Mouse (Mus musculus) 416B (cell line): ENCODE measurements at regions not wholly inside any gene's neighbourhood (a gene's known extent, or its start where the extent isn't known, plus 50 kb on each side); places are given as distances from the start of the nearest gene placed in this dataset.

Experiments
- DNase-seq: peaks from one replicate; pipeline ENCODE4 v3.0.0; 2011; ENCODE audit warnings: low read depth

DNA sequence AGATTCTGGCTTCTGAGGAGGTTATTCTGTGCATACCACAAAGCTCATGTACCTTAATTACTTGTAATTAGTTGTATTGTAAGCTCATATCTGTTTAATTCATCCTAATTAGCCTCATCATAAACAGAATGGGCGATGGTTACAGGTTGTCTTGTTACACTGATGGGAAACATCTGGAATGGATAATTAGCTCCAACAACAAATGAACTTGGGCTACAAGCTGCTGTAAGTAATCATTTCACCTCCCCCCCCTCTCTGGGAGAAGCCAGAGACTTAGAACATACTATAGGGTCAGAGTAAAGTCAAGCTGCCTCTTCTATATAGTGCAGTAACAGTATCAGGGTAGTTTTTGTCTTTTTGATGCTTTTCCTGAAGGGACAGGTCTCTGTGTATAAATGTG, 234.5 kb upstream of the Jmjd1c start:
- no peak for DNase-seq

DNA sequence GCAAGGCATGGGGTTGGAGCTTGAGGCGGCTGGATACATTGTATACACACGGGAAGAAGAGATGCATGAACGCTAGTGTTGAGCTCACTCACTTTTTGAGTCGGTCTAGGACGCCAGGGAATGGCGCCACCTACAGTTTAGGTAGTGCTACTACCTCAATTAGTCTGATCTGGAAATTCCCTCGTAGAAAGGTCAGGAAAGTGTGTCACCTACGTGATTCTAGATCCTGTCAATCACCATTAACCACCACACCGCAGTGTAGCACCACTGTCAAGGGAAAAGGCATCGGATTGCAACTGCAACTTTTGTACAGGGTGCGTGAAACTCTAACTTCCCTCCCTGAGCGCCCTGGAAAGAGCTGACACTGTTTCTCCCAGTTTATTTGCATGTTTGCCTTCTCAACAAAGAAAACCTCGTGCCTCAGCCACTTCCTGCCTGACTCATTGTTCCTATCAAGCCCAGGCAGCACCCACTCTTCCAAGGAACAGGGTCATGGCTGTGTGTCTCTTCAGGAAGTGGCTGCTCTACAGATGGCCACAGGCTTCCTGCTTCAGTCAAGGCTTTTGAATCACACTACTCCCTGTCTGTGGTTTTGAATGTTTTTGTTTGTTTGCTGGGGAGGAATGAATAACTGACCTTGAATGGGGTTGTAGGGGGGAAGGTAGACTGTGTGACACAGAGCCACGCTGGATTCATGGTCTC, 231.6 kb upstream of the Jmjd1c start:
- DNase-seq, result peak; percentile 100

DNA sequence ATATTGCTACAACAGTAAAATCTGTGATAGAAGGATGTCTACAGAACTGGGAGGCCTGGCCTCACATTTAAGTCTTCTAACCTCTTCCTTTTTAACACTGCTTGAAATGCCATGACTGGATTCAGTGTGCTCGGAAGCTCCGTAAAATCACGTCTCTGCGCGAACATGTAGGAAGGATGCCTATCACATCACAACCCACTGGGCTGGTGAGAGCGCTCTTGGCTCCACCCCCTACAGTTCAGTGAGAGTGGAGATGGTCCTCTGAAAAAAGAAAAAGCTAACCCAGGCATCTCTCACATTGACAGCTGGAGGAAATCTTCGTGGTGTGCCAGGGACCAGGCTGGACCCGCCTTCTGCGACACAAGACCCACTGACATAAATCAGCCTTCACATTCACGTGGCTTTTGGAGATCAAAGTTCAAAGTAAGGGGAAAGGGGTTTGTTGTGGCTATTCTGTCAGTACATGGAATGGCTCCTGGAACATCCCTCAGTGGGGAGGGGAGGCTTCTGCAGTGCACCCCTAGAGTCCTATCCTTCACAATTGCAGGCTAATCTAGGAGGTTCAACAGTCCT, 230.8 kb upstream of the Jmjd1c start:
- DNase-seq, result no peak

DNA sequence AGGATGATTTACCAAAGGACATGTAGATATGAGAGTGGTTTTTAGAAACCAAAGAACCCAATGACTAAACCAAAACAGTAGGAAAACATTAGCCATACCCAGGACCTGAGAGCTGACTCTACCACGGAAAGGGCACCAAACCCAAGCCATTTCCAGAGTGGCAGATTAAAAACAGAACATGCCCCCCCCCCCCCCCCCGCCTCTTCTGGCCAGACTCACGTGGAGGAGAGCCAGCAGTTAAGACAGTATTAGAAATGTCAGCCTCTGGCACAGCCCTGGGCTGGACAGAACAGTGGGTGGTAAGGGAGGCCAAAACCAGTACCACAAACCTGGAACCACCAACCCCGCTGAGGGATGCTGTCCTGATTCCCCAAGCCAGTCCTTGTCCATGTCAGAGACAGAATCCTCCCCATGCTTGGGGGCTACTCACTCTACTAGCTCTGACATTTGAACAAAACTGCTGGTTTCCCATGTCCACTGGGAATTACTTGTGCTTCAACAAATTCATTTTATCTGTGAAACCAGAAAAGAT, 224.7 kb upstream of the Jmjd1c start:
- DNase-seq, result peak; percentile 37

DNA sequence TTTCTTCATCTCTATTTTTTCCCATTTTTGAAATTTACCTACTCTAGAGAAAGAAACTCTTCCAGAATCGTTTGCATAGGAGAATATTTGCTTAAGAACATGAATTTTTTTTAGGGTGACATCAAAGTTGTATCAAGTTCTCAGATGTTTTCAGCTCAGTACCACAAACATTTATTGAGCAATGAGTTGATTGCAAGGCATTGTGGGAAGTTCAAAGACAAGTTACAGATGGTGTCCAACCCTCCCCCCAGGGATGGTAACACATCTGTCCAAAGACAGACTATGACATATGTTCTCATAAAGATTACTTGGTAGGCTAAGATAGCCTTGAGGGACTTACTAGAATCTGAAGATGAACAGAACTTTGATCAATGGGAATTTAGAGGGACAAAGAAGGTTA, 224.3 kb upstream of the Jmjd1c start:
- no peak for DNase-seq

DNA sequence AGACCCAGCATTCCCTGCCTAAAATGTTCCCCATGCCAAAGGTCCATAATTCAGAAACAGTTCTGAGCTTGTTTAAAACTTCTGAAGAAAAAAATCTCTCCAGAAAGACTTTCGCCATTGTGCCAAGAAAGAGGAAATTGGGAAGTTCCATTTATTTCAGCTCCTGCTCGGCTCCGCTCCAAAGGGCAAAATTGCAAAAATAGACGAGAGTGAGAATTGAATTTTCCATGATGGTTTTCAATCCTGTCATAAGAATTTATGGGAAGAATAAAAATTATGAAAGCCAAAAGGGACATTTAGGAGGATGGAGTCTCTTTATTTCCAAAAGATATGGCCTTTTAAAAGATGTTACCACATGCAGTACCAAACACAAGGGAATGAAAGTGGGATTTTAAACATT, 222.5 kb upstream of the Jmjd1c start:
- DNase-seq, result no peak

DNA sequence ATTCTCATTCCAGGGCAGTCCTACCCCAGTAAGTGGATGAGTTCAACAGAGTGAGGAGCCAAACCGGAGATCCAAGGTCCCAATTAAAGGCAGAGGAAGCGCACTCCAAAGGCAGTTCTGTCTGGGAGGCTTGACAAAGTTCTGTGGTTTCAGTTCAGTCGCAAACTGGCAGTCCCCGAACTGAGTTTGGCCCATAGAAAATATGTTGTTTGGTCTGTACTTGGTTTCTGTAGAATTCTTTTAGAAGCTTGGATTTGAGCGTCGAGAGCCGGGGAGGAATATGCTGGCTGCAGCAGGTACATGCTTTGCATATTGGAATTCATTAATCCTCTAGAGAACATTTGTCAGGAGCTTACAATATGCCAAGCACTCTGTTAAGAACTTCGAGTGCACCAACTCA, 216.9 kb upstream of the Jmjd1c start:
- no peak for DNase-seq

DNA sequence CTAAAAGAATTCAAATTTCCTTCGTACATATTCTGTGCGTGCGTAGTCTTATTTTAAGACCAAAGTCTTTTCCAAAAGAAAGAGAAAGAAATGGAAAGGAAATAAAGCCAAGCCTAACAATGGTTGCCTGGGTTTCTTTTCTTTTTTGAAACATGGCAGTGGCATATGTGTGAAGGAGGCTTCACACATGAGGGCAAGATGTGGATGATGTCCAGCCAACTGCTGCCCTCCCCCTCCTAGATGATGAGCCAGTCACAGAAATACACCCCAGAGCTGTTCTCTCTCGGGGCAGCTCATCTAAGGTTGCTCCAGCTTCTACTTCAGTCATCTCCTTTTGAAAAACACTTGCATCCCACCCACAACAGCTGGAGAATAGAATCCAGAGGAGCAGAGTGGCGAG, 213.1 kb upstream of the Jmjd1c start:
- no peak for DNase-seq

DNA sequence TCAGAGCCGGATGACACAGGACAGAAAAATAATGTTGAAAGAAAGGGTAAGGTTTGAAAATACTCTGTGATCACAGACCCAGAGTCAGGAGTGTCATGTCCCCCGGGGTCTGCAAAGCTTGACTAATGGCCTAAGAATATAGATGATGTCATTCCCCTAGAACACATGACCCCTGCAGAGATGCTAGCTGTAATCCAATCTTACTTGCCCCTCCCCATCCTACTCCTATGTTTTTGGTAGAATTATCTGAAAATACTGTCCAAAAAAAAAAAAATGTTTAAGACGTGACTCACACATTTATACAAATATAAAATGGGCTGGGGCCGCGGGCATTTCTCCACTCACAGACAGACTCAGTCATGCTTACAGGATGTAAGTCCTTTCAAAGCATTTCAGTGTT, 210.3 kb upstream of the Jmjd1c start:
- DNase-seq, result no peak

DNA sequence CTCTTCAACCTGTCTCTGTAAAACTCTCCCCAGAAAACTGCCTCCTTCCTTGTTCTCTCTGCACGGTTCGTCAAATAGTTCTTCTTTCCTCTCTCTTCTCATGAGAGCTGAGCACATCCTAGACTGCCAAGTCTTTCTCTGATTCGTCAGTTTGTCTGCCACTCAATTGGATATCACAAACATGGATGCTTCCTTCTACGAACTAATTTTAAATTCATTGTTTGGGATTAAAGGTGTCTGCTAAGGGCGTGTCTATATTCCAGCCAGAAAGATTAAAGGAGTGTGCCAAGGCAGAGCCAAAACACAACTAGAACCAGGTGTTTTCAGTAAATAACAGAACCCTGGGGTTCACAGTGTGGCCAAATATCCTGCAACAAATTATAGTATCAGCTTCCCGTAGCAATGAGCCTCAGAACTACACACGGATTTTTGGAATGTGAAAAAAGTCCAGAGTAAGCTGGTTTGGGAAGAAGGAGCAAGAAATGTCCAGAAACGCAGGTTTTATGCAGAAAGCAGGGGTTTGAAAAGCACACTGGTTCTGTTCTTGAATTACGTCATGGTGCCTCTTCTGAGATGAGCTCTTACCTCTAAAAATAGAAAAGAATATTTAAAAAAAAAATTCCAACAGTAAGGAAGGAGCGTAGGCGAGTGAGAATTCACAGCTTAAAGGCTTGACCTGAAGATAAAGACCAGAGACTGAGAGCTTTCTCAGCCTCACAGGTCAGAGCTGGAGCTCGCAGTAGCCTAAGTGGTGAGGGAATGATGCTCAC, 206.0 kb upstream of the Jmjd1c start:
- DNase-seq, result no peak

DNA sequence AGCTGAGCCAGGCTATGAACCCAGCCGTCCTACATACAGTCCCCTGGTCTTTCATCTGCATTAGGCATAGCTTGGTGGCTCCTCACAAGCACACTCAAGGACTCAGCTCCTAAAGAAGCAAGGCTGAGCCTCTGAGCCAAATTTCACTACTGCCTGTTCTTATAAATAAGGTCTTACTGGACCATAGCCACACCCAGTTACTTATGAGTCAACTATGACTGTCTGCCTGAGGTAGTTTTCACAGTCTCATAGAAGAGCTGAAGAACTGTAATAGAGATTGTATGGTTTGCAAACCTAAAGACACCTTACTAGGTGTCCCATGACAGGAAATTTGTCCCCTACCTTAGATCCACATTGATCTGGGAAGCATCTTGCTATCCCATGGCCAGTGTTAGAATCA, 204.1 kb upstream of the Jmjd1c start:
- DNase-seq, result peak; percentile 21

DNA sequence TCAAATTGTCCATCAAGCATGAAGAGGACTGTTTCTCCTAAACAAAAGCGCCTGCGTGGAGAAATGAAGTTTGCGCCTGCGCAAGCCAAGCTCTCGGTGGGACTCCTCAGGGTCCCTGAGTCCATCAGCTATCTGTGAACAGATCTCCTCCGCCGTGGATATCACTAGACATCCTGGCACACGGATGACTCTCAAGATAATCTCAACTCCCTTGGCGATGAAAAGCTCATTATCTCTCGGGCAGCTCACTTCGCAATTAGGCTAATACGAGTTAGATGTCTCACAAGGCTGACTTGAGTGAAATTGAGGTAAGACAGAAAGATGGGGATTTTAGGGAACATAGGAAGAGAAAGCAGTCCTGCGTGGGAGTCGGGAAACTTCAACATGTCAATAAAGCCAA, 202.1 kb upstream of the Jmjd1c start:
- DNase-seq, result no peak

DNA sequence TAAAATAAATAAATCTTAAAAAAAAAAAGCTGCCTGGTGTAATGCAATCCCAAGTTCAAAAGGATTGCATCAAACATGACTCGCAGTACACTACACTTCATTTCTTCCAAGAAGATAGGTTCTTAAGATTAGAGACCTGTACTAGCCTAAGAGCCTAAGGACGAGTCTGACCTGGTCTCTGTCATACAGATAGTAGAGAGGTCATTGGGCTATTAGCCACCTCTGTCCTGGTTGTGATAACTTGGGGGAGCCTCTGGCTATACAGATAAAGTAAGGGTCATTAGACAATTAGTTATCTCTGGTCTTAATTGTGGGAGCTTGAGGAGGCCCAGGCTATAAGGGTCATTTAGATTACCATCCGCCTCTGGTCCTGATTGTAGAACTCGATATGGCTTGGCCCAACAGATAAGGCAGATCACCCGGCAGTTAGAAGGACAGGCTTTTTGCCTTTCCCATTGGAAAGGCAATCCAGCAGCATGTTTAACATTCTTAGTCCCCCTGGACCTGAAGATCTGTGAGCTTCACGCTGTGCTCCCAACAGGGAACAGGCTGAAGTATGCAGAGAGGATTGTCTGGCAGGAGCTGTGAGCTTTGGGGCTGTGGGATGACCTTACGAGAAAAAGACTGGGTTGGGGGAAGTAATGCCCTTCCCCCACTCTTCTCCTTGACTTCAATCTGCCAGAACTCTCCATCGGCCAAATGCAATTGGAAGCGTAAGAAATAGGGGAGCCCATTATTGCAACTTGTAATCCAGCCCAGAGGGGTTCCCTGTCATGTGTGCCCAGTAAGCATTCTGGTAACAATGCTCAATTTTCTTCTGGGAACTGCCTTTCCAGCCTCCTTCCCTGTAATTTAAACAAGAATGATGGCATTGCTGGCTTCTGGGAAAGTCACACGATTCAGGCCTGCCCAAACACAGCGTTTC, 199.0 kb upstream of the Jmjd1c start:
- DNase-seq, result no peak

DNA sequence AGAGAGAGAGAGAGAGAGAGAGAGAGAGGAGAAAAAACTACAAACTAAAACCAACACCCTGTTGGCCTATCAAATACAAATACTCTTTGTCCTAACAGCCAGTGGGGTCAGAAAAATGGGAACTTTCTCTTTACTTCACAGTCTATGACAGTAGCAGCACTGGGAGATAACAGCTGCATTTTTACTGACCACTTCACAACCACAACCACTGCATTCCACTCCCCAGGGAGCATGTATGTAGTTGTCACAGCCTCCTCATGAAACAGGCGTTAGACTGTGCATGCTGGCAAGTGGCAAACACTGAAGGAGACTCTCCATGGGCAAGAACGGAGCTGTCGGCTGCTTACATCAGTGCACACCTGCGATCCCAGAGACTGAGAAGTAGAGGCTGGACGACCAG, 196.2 kb upstream of the Jmjd1c start:
- no peak for DNase-seq

DNA sequence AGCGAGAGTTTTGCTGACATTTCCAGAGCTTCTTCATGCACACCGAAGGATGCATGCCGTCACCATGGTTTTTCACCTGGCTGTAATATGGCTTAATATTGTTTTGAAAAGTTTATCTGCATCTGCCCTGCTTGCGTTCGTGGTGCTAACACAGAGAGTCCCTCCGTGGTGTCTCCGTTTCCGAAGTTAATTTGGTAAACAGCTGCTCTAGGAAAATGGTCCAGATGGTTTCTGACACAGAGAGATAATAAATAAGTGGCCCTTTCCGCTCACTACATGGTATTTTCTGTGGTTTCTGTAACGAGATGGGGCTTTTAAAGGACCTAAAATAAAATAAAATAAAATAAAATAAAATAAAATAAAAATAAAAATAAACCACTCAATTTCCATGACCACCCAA, 195.1 kb upstream of the Jmjd1c start:
- no peak for DNase-seq

DNA sequence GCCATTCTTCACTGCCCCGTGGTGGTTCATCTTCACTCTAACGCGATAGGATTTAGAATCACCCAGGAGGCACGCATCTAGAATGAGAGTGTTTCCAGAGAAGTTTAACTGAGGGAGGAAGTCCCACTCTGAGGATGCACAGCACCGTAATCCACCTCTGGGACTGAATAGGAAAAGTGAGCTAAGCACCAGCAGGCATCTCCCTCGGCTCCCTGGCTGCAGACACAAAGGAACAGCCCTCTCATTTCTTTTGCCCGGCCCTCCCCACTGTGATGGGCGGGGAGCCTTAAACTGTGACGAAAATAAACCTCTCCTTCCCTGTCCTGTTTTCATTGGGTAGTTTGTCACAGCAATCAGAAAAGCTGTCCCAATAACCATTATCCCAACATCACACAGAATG, 194.1 kb upstream of the Jmjd1c start:
- no peak for DNase-seq

DNA sequence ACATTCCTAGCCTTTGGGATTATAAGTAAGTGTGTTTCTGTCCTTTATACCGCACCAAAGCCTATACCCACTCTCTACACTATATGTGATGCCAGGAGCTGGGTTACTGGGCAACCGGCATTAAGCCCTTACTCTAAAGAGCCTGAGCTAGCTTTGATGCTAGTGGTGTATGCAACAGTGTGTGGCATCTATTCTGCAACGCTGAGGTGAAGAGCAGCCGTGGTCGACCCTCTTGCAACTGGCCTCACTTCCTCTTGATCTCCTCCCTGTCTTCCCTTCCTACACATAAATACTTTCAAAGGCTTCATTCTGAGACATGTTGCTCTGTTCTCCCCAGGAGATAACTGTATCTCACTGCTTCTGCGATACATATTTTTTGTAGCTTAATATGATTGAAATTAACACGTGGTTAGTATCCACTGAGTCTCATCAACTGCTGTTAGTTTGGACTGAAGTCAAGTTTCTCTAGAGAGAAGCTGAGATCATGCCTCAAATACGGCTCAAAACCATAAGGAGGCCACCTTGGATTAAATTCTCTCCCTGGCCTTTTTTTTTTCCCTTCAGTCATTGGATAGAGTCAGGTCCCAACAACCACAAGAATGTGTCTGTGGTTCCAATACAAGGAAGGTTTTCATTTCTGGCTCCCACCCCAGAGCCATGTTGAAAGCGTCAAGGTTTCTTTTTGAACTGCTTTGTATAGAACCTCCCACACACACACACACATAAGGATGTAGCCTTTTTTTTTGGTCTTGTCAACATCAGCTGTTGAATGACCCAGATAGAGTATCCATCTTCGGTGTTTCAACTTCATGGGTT, 191.2 kb upstream of the Jmjd1c start:
- DNase-seq, result no peak

DNA sequence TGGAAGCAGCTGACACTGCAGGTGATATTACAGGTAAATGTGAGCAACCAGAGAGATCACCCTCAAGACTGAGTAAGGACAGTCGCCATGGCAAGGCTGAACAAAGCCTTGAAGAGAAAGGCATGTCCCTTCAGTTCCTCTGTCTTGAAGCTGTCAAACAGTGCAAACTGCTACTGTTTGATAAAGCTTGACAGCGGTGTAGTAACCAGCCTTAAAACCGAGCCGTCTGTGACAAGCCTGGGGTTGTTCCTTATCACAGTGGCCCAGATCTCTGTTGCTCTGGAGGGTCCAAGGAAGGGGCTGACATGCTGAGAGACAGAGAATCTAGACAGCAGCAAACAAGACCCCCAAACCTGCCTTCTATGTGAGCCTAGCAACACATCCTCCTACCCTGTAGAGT, 188.1 kb upstream of the Jmjd1c start:
- no peak for DNase-seq

DNA sequence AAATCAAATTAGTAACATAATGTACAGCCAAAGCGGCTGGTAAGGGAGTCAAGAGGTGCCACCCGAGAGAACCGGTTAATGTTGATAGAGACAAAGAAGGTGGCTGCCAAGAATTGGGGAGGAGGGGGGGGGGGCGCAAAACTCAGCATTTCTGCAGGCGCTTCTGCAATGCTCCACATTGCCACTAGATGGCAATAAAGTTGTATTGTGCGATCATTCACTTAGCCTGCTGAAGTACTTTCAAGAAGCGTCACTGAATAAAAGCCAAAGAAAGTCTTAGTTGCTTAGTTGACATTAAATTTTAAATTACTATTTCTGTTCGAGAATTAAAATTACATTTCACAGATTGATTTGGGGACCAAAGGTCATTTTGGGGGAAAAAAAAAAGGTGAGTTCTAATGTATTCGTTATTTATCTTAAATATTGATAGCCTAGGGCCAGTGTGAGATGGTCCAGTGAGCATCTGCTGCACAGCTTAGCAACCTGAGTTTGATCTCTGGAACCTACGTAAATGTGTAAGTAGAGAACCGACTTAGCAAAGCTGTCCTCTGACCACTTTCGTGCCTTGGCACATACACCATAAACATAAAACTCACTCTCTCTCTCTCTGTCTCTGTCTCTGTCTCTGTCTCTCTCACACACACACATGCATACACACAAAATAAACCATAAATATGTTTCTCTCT, 186.6 kb upstream of the Jmjd1c start:
- peak; percentile 75 for DNase-seq

DNA sequence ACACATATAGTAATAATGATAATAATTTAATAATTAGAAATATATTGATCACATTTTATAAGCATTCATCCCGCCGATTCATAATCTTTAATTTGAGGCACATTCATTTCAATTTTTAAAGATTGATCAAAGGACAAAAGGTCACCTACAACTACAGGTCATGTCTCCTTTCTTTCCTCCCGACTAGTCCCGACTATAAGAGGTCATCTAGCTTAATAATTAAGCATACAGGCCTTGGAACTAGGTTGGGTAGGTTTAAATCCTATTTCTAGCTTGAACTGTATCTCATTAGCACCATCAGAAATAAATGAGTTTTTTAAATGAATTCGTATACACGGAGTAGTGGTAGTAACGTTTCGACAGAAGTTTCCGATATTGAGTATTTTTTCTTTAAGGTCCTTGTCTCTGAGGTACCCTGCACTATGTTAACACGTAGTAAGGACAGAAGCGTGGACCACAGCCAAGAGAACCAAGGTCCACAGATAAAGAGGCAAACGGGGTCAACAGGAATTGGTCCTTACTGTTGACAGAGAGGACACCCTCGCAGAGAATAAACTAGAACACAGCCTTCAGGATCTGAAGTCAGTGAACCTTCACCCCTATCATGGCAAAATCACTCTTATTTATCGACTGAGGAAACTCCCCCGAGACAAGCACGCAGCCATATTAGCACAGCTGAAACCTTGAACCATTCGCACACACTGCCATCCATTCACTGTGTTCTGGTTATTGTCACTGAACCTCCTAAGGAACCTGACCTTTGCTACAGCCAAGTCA, 185.8 kb upstream of the Jmjd1c start:
- DNase-seq, result no peak
